Mouse (Mus musculus): ENCODE measurements around the gene Lysmd2.

DNA sequence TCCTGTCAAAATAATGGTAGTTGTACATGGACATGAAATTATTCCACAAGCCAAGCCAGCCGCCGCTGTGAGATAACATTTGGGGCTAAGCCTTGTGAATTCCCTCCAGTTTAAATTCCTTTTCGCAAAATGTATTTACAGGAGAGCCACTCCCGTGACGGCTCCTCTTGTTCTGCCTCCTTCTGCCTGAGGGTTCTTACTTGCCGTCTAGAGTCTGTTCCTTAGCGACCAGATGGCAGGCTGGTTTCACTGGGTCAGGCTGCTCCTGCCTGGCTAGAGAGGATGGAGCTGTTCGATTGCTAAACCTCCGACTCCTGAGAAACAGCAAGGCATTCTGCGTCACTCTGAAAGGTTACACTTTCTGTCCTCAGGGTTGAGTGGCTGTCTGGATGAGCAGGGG lies 6.6 kb downstream of the Lysmd2 start:
- TF ChIP-seq GATA1 (IDR thresholded peaks at IDR 0.05; ENCODE audit: borderline replicate concordance, low read length): no peak
- TF ChIP-seq FLI1 (IDR thresholded peaks at IDR 0.05; ENCODE audit: low read length): no peak
